Mouse (Mus musculus) CD4-positive, CD25-positive, alpha-beta regulatory T cell, adult 4 months (primary cell): ENCODE measurements around the gene Safb2. TPM values are rescaled to one million over a fixed set of nuclear protein-coding genes. Genes with fewer than 3 reads are reported as not detected.
"Not testable (repeated sequence)": the region's sequence is repeated elsewhere in the genome, so short reads cannot be mapped to it uniquely, and the experiment has no call there.

Experiments used
- ATAC-seq: one replicate; pipeline ENCODE4 v1.8.0; 2017
- polyA plus RNA-seq, 2 experiments: library from polyadenylated mRNA; unstranded; fragments of 100-300 nt; shearing (Covaris generic); gene quantifications; one replicate each; pipeline ENCODE4 v1.2.1; 2017

Gene Safb2
- polyA plus RNA-seq = 10 to 100 TPM; 36.8 to 53.1 TPM

DNA sequence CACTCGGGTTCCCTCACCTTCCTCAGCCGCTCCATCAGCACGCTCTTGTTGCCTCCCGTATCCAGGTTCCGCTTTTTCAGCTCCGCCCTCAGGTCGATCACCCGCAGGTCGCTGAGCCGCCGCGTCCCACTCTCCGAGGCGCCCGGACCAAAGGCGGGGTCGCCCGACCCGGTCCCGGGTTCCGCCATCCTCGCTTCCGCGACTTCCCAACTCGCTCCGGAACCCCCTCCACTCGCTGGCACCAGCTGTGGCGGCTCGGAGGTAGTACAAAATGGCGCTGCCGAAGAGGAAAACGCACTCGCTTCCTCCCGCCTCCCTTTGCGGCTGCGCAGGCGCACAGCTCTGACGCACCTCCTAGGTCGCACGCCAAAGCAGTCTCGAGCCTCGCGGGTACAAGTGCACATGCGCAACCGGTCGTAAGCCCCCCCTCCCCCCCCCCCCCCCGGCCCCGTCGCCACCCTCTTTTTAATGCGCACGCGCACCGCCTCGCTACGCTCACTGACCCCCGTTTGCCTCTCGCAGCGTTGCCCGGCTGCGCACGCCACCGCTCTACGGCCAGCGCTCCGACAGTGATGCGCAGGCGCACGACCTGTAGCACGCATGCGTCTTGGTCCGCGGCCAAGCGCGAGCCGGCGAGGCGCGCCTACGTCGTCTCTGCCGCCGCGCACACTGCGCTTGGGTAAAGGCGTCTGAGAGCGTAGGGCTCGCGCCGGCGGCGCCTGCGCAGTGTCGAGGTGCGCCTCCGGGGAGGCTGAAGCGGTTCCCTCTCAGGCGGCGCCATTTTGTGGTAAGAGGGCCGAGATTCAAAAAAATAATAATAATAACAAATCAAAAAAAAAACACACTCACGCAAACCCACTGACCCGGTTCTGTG, at the start of gene Safb2, which contains the start of gene Safb:
Gene Safb2 (minus strand): TSS at position 329 of the 874 bp plus-strand sequence.
Gene Safb (plus strand): TSS at position 569 of the 874 bp plus-strand sequence.
- ATAC-seq = peak; percentile 86

GRCm38 (mm10) chr17:56634023-56634422, 49.6 kb upstream of the Safb2 start:
- no peak for ATAC-seq

DNA sequence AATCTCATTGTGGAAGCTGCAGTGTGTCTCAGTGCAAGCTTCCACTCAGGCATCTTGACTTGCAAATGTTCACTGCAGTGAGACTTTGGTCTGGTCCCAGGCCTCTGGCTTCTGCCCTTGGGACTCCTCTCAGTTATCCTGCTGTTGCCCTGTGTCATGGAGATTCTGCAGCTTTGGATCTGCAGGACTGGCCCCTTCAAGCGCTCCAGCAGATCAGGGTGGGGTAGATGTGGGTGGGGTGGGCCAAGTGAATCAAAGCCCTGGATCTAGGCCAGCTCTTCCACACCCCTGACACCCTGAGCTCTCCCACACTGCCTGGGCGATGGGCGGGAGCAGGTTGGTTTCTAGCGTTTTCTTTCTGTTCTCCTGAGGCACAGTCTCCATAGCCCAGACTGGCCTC, 47.4 kb upstream of the Safb2 start:
- ATAC-seq = no peak

DNA sequence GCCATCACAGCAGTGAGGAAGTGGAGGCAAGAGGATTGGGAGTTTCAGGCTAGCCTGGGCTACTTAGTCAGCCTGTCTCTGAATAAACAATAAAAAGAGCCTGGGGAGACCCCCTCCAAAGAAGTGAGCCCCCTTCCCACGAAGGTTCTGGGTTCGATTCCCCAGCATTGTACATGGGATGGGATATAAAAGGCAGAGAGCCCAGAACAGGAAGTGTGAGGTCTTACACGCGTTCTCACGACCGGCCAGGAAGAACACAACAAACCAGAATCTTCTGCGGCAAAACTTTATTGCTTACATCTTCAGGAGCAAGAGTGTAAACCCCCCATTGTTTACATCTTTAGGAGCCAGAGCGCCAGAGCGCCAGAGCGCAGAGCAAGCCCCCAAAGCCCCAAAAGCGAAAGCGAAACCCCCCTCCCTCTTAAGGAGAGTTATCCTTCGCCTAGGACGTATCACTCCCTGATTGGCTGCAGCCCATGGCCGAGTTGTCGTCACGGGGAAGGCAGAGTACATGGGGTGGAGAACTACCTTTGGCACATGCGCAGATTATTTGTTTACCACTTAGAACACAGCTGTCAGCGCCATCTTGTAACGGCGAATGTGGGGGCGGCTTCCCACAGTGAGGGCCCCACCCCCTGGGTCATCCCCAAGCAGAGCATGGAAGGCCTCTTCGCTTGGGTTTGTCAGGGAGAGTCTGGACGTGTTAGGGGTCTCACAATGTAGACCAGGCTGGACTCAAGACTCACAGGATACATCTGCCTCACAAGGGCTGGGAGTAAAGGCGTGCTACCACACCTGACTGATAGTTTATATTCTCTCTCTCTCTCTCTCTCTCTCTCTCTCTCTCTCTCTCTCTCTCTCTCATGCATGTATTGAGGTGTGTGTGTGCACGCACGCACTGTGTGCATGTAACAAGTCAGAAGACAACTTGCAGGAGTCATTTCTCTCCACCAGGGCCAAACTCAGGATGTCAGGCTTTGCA, 45.7 kb upstream of the Safb2 start:
- not testable (repeated sequence) for ATAC-seq

DNA sequence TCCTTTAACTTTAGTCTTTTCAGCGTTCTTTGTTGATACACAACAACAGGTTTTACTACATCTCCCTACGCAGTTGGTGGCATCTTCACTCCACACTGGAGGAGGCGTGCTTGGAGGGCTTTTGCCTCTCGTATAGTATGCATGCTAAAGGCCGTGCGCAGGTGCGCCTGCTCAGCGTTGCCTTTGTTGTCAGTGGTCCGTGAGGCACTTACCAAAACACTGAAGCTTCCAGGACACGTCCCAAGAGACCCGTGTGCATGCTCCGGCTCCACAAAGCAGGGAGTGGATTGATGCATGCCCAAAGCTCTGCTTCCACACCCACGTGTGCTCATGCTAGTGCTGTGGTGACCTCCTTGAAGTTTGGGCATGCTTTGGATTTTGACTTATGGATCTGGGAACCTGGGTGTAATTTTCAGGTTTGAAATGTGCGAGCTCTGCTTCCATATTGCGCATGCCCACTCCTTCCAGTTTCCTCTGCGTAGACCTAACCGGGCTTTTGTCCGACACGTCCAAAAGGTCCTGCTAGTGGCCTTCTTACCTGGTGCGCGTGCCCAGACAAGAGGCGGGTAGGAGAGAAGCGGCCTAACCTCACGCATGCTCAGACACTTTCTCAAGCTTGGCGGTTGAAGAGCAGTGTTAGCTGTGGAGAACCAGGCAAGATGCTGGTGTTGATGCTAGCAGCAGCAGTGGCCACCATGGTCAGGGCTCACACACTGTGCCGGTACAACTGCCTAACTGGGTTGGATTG, 43.3 kb upstream of the Safb2 start, which contains the start of gene Catsperd:
Gene Catsperd (plus strand): TSS at position 614 of the 748 bp plus-strand sequence.
- ATAC-seq = peak; percentile 4

GRCm38 (mm10) chr17:56626754-56627470, 42.5 kb upstream of the Safb2 start, which contains the start of gene Lonp1:
TSS of gene Lonp1 (minus strand) at chr17:56626887.
- ATAC-seq = peak; percentile 94

DNA sequence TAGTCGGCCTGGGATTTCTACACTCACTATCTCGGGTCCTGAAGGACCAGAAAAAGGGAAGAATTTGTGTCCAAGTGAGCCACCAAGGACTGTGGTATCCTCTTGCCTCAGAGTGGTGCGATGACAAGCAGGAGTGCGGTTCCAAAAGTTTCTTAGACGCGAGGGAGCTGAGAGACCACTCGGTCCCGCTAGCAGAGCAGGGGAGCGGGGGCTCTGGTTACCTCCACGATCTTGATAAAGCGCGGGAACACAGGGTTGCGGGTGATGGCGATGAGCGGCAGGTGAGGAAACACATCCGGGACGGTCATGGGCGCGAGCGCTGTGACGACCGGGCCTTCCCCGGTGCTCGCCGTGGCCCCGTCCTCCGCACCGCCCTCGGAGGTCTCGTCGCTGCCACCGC, 41.9 kb upstream of the Safb2 start:
- peak; percentile 21 for ATAC-seq

GRCm38 (mm10) chr17:56625495-56625894, 41.1 kb upstream of the Safb2 start:
- no peak for ATAC-seq

DNA sequence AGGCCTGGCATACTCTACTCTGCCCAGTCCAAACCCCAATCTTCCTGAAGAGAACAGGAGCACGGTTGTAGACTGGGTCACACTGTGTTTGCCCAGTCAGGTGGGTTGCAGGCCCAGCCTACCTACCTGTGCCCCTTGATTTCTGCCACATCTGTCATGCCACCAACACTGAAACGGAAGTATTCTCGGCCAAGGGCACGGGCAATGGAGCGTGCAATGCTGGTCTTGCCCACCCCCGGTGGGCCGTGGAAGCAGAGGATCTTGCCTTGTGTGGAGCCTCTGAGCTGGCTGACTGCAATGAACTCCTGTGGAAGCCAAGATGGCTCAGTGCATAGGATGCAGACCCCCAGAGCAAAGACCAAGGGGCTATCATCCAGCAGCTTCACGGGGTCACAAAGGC, 33.2 kb upstream of the Safb2 start:
- ATAC-seq = no peak

DNA sequence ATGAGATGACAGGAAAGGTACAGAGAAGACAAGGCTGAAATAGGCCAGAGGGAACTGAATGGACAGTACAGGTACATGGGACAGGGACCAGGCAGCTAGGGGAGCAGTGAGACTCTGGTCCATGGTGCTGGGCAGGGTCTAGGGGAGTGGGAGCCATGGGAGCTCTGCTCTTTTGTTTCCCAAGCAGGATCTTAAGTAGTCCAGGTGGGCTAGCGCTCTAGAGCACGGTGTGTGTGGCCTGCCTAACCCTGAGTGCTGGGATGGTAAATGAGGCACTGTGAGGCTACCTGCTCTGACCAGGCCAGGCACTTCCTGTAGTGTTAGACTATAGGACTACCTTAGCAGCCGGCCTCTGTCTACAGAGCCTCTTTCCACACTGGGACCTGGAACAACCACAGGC, 32.3 kb upstream of the Safb2 start:
- no peak for ATAC-seq

DNA sequence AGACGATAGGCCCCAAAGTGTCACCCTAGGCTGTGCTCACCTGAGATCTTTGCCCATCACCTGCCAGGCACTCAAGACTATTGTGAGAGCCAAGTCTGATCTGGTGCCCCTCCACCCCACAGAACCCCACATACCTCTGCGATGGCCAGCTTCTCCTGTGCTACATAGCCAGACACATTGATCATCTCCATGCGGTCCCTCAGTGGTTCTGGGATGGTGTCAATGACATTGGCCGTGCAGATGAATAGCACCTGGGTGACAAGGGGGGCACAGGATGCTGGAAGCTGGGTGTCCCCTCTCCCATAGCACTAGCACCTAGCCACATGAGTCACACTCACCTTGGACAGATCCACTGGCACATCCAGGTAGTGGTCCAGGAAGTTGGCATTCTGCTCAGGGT, 31.4 kb upstream of the Safb2 start:
- ATAC-seq = no peak

GRCm38 (mm10) chr17:56615136-56615784, 30.9 kb upstream of the Safb2 start:
- ATAC-seq = no peak

DNA sequence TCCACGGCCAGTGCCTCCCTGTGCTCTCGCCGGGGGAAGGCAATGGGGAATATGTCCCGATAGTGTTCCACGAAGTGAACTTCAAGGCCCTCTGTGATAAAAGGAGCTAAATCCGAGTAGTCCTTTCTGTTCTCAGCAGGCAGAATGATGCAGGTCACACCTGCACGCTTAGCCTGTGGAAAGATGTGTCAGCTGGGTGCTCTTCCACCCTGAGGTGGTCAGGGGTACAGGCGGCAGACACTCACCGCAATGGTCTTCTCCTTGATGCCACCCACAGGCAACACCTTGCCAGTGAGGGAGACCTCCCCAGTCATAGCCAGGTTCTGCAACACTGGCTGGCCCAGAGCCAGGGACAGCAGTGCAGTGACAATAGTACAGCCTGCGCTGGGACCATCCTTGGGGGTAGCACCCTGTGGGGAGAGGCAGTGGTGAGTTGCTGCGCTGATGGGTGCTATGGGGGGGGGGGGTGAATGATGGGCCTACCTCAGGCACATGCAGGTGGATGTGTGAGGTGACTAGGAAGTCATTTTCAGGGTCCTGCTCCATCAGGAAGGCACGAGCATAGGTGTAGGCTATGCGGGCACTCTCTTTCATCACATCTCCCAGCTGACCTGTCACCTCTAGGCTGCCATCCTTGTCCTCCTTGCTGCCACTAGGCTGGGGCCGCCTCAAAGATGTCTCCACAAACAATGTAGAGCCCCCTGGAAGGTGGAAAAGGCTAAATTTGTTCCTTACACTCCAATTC, 30.2 kb upstream of the Safb2 start:
- ATAC-seq = no peak

DNA sequence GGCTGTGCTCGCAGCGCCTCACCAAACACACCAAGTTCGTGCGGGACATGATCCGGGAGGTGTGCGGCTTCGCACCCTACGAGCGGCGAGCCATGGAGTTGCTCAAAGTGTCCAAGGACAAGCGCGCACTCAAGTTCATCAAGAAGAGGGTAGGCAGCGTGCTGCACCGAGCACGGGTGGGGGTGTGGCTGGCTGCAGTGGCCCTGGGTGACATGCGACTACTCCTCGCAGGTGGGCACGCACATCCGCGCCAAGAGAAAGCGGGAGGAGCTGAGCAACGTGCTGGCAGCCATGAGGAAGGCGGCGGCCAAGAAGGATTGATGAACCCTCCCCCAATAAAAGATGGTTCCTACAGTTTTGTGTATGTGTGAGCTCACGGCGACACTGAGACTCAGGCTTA, 29.5 kb upstream of the Safb2 start:
- not testable (repeated sequence) for ATAC-seq

GRCm38 (mm10) chr17:56613236-56613844, 29.0 kb upstream of the Safb2 start, which contains the start of gene Rpl36:
TSS of gene Rpl36 (plus strand) at chr17:56613416.
- ATAC-seq = peak; percentile 74

DNA sequence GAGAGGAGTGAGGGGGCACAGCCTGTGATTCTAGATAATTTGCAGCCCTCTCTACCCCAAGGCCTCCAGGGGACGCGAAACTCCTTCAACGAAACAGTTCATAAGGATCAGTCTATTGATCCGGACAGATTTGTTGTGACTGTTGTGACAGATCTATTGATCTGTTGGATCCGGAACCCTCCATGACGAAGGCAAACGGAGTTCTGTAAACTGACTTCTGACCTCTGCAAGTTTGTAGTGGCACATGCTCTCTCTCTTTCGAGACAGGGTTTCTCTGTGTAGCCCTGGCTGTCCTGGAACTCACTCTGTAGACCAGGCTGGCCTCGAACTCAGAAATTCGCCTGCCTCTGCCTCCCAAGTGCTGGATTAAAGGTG, 28.2 kb upstream of the Safb2 start:
- ATAC-seq = not testable (repeated sequence)

DNA sequence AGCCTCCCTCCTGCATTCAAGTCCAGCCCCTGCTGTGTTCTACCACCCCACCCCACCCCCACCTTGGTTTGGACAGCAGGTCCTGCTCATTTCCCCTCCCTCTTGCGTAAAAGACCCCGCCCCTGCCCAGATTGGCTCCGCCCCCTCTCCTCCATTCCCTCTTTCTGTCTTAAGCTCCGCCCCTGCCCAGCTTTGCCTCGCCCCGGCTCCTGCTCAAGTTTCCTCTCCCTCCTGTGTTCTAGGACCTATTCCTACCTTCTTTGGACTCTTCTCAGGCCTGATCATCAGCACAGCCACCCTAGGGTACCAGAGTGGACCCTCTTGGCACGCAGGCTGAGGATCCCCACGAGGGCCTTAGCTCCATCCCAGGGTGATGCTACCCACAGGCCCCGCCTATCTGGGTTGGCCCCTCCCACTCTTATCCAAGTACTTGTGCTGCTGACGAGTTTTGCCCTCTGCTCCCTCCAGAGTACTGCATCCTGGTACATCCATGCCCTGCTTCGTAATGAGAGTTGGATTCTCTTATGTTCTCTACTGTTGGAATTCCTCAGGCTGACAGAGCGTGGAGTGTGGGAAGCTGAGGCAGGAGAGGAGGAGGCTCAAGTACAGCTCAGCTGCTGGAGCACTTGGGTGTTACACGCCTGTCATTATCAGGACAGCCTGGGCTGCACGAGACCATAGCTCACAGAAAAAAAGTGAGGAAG, 27.6 kb upstream of the Safb2 start:
- ATAC-seq = no peak

GRCm38 (mm10) chr17:56611323-56611722, 26.9 kb upstream of the Safb2 start:
- ATAC-seq = no peak
